Mouse (Mus musculus) hematopoietic stem cell, adult 5-6 weeks (primary cell): Measurements from ENCODE around the gene Gm17455. TPM values are rescaled to one million over a fixed set of nuclear protein-coding genes. Genes with fewer than 3 reads are reported as not detected.

Experiments
- total RNA-seq: library from RNA; stranded (forward); fragments of 172-1452, 232-1000 nt; gene quantifications from 2 replicates; pipeline ENCODE4 v1.2.3, GENCODE M21; 2017

The Gm17455 gene
- total RNA-seq, 1 experiment from 2014 or later: not detected

Other genes starting within 250 kb of the Gm17455 start
- gene Chst3, start 180.5 kb upstream of the Gm17455 start, total RNA-seq: 0.10 and 0.31 TPM in 2 replicates
- gene Psap, start 122.1 kb upstream of the Gm17455 start, total RNA-seq: 223 and 263 TPM in 2 replicates
- 50.2 and 83.1 TPM in 2 replicates for gene Vsir, start 52.9 kb upstream of the Gm17455 start, total RNA-seq